Mouse (Mus musculus) testis, adult 2 months (tissue): Measurements from ENCODE around the gene Kdm5a.

Experiments used
- CTCF ChIP-seq: fragments of 200-500 bp; IDR thresholded peaks from 2 replicates; pipeline ENCODE4 v1.5.1; 2012; ENCODE audit warnings: low read depth, mild to moderate bottlenecking, inconsistent platforms, low read length, moderate library complexity; ENCODE audit not compliant: control insufficient read depth, insufficient read depth, insufficient replicate concordance
- POLR2A ChIP-seq: fragments of 200-500 bp; IDR thresholded peaks from 2 replicates; pipeline ENCODE4 v1.6.1; 2012; ENCODE audit warnings: low read depth, mild to moderate bottlenecking, inconsistent platforms, low read length, moderate library complexity; ENCODE audit not compliant: control insufficient read depth

DNA sequence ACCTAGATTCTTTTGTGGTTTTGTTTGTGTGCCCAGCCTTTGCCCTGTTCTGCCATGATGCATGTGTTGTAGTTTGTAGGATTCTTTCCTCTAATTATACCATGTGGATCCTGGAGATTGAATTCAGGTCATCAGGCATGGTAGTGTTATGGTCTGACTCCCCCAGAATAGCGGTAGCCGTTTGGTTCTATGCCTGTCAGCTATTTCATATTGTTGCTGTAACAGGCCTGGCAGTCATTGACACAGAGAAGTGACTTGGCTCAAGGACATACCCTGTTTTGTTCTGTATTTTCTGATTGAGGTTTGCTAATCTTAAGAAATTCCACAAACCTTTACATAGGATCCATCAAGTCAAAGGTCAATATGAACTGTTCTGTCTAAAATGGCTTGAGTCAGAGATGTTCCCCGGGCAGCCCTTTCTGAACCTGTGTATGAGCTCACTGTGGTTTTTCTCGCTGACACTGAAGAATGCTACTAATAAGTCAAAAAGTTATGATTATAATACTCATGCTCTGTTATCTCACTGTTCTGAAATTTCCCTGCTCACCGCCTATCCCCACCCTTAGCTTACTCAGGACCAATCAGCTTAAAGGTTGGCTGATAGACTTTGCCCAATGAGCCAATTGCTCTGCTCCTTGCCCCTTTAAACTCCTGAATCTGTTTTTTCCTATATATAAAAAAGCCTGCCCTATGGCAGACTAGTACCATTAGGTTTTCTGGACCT, 31.9 kb downstream of the Kdm5a start:
- TF ChIP-seq CTCF, result no peak
- TF ChIP-seq POLR2A, result no peak
